Comparison of ENCODE assay signal across 12 mouse cellular contexts in genomic region chr12:16008261-16008660, GRCm38 (mm10).
DNase-seq lines count a peak whose midpoint lies in the region; ATAC-seq and TF ChIP-seq lines count a peak whose summit lies in the region.
"Had no signal": no experiment of that assay in that cellular context is flagged by ENCODE, and none has a peak within 500 bp of the region (broad histone marks: within the 10 kb centered on the region; RNA-seq: fewer than 3 reads in every experiment).

No protein-coding gene starts in this region.

- H3K27ac ChIP-seq in liver, embryonic 12.5 days: no peak overlapping the region
- H3K27ac ChIP-seq in thymus, adult 2 months (ENCODE audit: control insufficient read depth, insufficient read depth, low read length): peak overlapping the region; percentile 80
- H3K27ac ChIP-seq: hindbrain, embryonic 15.5 days; neural tube, embryonic 12.5 days had no signal

- 16% methylated on average over 4 of the region's 4 CpGs for WGBS in liver, embryonic 12.5 days (ENCODE audit: insufficient replicate concordance)
- 5% methylated on average over 4 of the region's 4 CpGs for WGBS in thymus, adult 2 months

- no peak for TF ChIP-seq POLR2A in thymus, adult 2 months (IDR thresholded peaks at IDR 0.05; ENCODE audit: control insufficient read depth, extremely low read depth, insufficient read depth, low read length, poor library complexity)

- H3K9ac ChIP-seq in liver, embryonic 12.5 days: no peak overlapping the region
- H3K9ac ChIP-seq: hindbrain, embryonic 15.5 days; lung, embryonic 14.5 days; neural tube, embryonic 12.5 days had no signal

- H3K9me3 ChIP-seq in liver, embryonic 12.5 days (replicated peaks): no peaks in the 10 kb centered on the region
- H3K9me3 ChIP-seq: hindbrain, embryonic 15.5 days; neural tube, embryonic 12.5 days had no signal

- no peak for TF ChIP-seq CTCF in thymus, adult 2 months (IDR thresholded peaks at IDR 0.05; ENCODE audit: borderline replicate concordance, control insufficient read depth, extremely low read depth, insufficient read depth, low read length, poor library complexity)

- peaks cover 29% of the 10 kb centered on the region for H3K4me1 ChIP-seq in liver, embryonic 12.5 days
- H3K4me1 ChIP-seq in thymus, adult 2 months (replicated peaks; ENCODE audit: control insufficient read depth, insufficient read depth, low read length): peaks cover 39% of the 10 kb centered on the region

- no peaks in the 10 kb centered on the region for H3K36me3 ChIP-seq in liver, embryonic 12.5 days
- no peaks in the 10 kb centered on the region for H3K36me3 ChIP-seq in thymus, adult 2 months (ENCODE audit: control insufficient read depth, insufficient read depth, low read length)
- H3K36me3 ChIP-seq: hindbrain, embryonic 15.5 days; neural tube, embryonic 12.5 days had no signal

- ATAC-seq in liver, embryonic 12.5 days: no peak
- peak; percentile 42 for ATAC-seq in inflammation-experienced regulatory T-cells, adult 6 months

- H3K4me3 ChIP-seq in liver, embryonic 12.5 days: no peak overlapping the region
- no peak overlapping the region for H3K4me3 ChIP-seq in thymus, adult 2 months (ENCODE audit: control insufficient read depth, insufficient read depth, low read length)
- H3K4me3 ChIP-seq: hindbrain, embryonic 15.5 days; neural tube, embryonic 12.5 days had no signal

- peak overlapping the region; percentile 30 for H3K4me2 ChIP-seq in liver, embryonic 12.5 days
- H3K4me2 ChIP-seq: hindbrain, embryonic 15.5 days; lung, embryonic 14.5 days; neural tube, embryonic 12.5 days had no signal

- DNase-seq in liver: no peak
- DNase-seq in MEL-GATA-1-ER (ENCODE audit: extremely low read depth, low read depth): peak; percentile 64
- DNase-seq in thymus, adult 2 months: peak; percentile 65
- no peak for DNase-seq in adipocyte (ENCODE audit: low spot score)
- DNase-seq in embryo, embryonic 9.5 days (ENCODE audit: extremely low spot score): no peak
- DNase-seq in right cerebral cortex, adult 18-20 months: no peak
- DNase-seq: cerebellum, adult 11 months; lung, embryonic 14.5 days had no signal

- H3K27me3 ChIP-seq in liver, embryonic 12.5 days (replicated peaks): no peaks in the 10 kb centered on the region
- H3K27me3 ChIP-seq in thymus, adult 2 months (ENCODE audit: control insufficient read depth, insufficient read depth, low read length): no peaks in the 10 kb centered on the region
- H3K27me3 ChIP-seq: hindbrain, embryonic 15.5 days; neural tube, embryonic 12.5 days had no signal

Comparison
In these comparisons a context has a peak if more than half of its experiments do, and no peak if none do; other contexts are left out.
1. DNase-seq: peak in MEL-GATA-1-ER (single experiment) and thymus, adult 2 months (single experiment); none in liver (single experiment), adipocyte (single experiment), embryo, embryonic 9.5 days (single experiment) and right cerebral cortex, adult 18-20 months (single experiment).